Mouse (Mus musculus): ENCODE results near the gene Cngb1. TPM values are rescaled to one million over a fixed set of nuclear protein-coding genes. Genes with fewer than 3 reads are reported as not detected.
A peak's percentile ranks its signal among the peaks of the same experiment; 100 is the strongest.

Cngb1 gene
- polyA plus RNA-seq, 1 experiment = 2.4 TPM

DNA sequence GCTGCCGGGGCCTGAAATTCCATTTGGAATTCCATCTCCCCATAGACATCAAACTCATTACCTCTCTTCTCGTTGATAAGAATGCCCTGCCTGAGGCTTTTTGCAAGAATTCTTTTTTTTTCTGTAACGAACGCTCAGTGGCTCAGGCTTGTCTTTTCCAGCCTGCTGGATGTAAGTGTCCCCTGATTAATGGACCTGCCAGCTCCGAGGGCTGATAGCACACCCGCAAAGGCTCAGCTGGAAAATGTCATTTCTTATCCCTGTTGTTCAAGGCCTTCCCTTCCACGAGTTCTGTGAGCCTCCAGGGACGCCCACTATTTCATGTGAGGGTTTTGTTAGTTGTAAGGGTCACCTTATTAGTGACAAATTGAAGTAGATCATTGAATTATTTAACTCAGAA, 100.4 kb downstream of the Cngb1 start:
- Histone ChIP-seq H3K4me1 (ENCODE audit: control insufficient read depth, insufficient read depth, low read length) (no peaks in the 10 kb centered on the region), H3K4me3 (replicated peaks; ENCODE audit: extremely low read depth, low read depth, low read length) (no peak overlapping the region)
- 31% methylated on average over 8 of the region's 8 CpGs for WGBS
- no peak for DNase-seq
- TF ChIP-seq POLR2A (IDR thresholded peaks at IDR 0.05; ENCODE audit: borderline replicate concordance, extremely low read depth, low read depth, low read length) = no peak
- no peak for TF ChIP-seq CTCF (IDR thresholded peaks at IDR 0.05; ENCODE audit: insufficient read depth, low read length)

DNA sequence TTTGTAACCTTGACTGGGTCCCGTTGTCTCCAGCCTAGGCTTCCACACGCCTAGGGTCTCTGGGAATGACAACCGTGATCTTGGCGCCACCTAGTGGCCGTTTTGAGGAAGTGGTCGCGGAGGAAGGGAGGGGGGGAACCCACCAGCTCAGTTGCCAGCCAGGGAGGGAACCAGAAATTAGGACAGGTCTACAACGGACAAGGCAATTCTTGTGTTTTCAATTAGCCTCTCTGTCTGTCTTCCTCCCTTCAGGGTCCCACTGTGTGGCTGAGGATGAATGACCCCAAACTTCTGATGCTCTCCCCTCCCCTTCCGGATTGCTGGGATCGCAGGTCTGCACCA, 102.4 kb downstream of the Cngb1 start:
- Histone ChIP-seq H3K4me1 (ENCODE audit: control insufficient read depth, insufficient read depth, low read length) (no peaks in the 10 kb centered on the region), H3K4me3 (replicated peaks; ENCODE audit: extremely low read depth, low read depth, low read length) (no peak overlapping the region)
- TF ChIP-seq POLR2A (IDR thresholded peaks at IDR 0.05; ENCODE audit: borderline replicate concordance, extremely low read depth, low read depth, low read length) (no peak), CTCF (IDR thresholded peaks at IDR 0.05; ENCODE audit: insufficient read depth, low read length) (peak; percentile 89)
- WGBS = 18% methylated on average over 10 of the region's 10 CpGs
- DNase-seq = peak; percentile 65

DNA sequence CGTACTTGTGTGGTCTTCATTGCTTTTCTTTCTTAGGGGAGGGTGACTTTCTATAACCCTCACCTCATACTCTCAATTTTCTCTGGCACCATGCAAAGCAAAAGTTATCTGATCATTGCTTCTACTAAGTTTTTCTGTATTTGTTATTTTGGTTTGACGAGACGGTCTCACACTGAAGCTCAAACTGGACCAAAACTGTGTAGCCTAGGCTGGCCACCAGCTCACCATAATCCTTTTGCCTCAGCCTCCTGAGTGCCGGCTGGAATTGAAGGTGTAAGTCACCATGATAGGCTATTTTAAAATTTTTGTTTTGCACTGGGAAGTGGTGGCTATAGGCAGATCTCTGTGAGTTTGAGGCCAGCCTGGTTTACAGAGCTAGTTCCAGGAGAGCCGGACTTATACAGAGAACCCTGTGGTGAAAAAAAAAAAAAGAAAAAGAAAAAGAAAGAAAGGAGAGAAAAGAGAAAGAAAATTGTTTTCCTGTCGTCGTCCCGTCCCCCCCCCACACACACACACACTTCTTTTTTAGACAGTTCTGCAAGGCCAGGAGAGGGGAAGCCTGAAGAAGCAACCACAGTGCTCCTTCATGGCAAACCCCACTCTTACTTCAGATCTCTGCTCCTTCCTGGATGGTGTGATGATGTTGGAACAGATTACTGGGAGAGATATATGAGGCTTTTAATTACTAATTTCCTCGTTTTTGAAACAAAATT, 102.9 kb downstream of the Cngb1 start:
- Histone ChIP-seq H3K4me3 (replicated peaks; ENCODE audit: extremely low read depth, low read depth, low read length) (no peak overlapping the region), H3K4me1 (ENCODE audit: control insufficient read depth, insufficient read depth, low read length) (no peaks in the 10 kb centered on the region)
- DNase-seq = no peak
- TF ChIP-seq POLR2A (IDR thresholded peaks at IDR 0.05; ENCODE audit: borderline replicate concordance, extremely low read depth, low read depth, low read length) (no peak), CTCF (IDR thresholded peaks at IDR 0.05; ENCODE audit: insufficient read depth, low read length) (no peak)
- WGBS = 51% methylated on average over 9 of the region's 9 CpGs

- WGBS = 57% methylated on average over 14 of the region's 14 CpGs
- Histone ChIP-seq H3K4me1 (ENCODE audit: control insufficient read depth, insufficient read depth, low read length) (no peaks in the 10 kb centered on the region), H3K4me3 (replicated peaks; ENCODE audit: extremely low read depth, low read depth, low read length) (no peak within 1 kb of the TSS)
- DNase-seq = peak; percentile 10
- TF ChIP-seq POLR2A (IDR thresholded peaks at IDR 0.05; ENCODE audit: borderline replicate concordance, extremely low read depth, low read depth, low read length) (no peak), CTCF (IDR thresholded peaks at IDR 0.05; ENCODE audit: insufficient read depth, low read length) (no peak)
These were observed 103.6 kb downstream of the Cngb1 start, which contains the start of gene Kifc3 for GRCm38 (mm10) chr8:95202649-95203275. Gene Kifc3, minus strand, starts transcription at chr8:95202812.

- H3K4me3 ChIP-seq (replicated peaks; ENCODE audit: extremely low read depth, low read depth, low read length) = no peak overlapping the region
- TF ChIP-seq POLR2A (IDR thresholded peaks at IDR 0.05; ENCODE audit: borderline replicate concordance, extremely low read depth, low read depth, low read length) = no peak
- no peak for TF ChIP-seq CTCF (IDR thresholded peaks at IDR 0.05; ENCODE audit: insufficient read depth, low read length)
- WGBS = 78% methylated on average over 8 of the region's 8 CpGs
These were observed 104.3 kb downstream of the Cngb1 start for GRCm38 (mm10) chr8:95202056-95202570.

GRCm38 (mm10) chr8:95201491-95201890, 104.9 kb downstream of the Cngb1 start:
- DNase-seq = no peak
- Histone ChIP-seq H3K4me3 (replicated peaks; ENCODE audit: extremely low read depth, low read depth, low read length) (no peak overlapping the region), H3K4me1 (ENCODE audit: control insufficient read depth, insufficient read depth, low read length) (no peaks in the 10 kb centered on the region)
- WGBS = 66% methylated on average over 7 of the region's 7 CpGs
- TF ChIP-seq CTCF (IDR thresholded peaks at IDR 0.05; ENCODE audit: insufficient read depth, low read length) (no peak), POLR2A (IDR thresholded peaks at IDR 0.05; ENCODE audit: borderline replicate concordance, extremely low read depth, low read depth, low read length) (no peak)

More at GRCm38 (mm10) chr8:95202056-95202570, 104.3 kb downstream of the Cngb1 start:
- no peak for DNase-seq
- H3K4me1 ChIP-seq (ENCODE audit: control insufficient read depth, insufficient read depth, low read length) = no peaks in the 10 kb centered on the region

DNA sequence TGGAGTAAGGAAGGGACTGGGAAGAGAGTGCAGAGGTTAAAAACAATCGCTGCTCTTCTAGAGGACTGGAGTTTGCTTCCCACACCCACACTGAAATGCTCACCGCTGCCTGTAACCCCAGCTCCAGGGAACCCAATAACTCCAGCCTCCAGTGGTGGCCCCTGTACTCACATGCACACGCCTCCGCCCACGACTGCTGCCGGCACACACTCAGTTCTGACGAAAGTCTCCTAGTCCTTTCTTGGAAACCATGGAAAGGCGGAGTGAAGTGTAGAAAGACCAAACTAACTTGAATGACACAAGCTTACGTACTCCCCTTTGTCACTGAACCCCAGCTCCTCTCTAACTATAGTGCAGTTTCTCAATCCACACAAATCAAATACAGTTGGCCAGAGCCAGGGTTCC, 106.4 kb downstream of the Cngb1 start:
- WGBS = 69% methylated on average over 9 of the region's 9 CpGs
- no peak for DNase-seq
- no peak overlapping the region for H3K4me3 ChIP-seq (replicated peaks; ENCODE audit: extremely low read depth, low read depth, low read length)
- H3K4me1 ChIP-seq (ENCODE audit: control insufficient read depth, insufficient read depth, low read length) = no peaks in the 10 kb centered on the region
- TF ChIP-seq POLR2A (IDR thresholded peaks at IDR 0.05; ENCODE audit: borderline replicate concordance, extremely low read depth, low read depth, low read length) (no peak), CTCF (IDR thresholded peaks at IDR 0.05; ENCODE audit: insufficient read depth, low read length) (no peak)

- Histone ChIP-seq H3K4me3 (replicated peaks; ENCODE audit: extremely low read depth, low read depth, low read length) (no peak overlapping the region), H3K4me1 (ENCODE audit: control insufficient read depth, insufficient read depth, low read length) (no peaks in the 10 kb centered on the region)
- DNase-seq = no peak
- TF ChIP-seq CTCF (IDR thresholded peaks at IDR 0.05; ENCODE audit: insufficient read depth, low read length) (no peak), POLR2A (IDR thresholded peaks at IDR 0.05; ENCODE audit: borderline replicate concordance, extremely low read depth, low read depth, low read length) (no peak)
- whole genome bisulfite sequencing = 67% methylated on average over 11 of the region's 11 CpGs
These were observed 110.7 kb downstream of the Cngb1 start for GRCm38 (mm10) chr8:95195728-95196127.

GRCm38 (mm10) chr8:95191497-95192175, 114.7 kb downstream of the Cngb1 start:
- H3K4me3 ChIP-seq (replicated peaks; ENCODE audit: extremely low read depth, low read depth, low read length) = no peak overlapping the region
- WGBS = 86% methylated on average over 9 of the region's 9 CpGs
- no peak for DNase-seq
- H3K4me1 ChIP-seq (ENCODE audit: control insufficient read depth, insufficient read depth, low read length) = no peaks in the 10 kb centered on the region
- TF ChIP-seq POLR2A (IDR thresholded peaks at IDR 0.05; ENCODE audit: borderline replicate concordance, extremely low read depth, low read depth, low read length) = no peak
- TF ChIP-seq CTCF (IDR thresholded peaks at IDR 0.05; ENCODE audit: insufficient read depth, low read length) = no peak

Other genes with a start within 250 kb of the Cngb1 start
- gene Katnb1, start 225.4 kb downstream of the Cngb1 start, polyA plus RNA-seq (2012; rRNA removed) = 18.4 and 20.0 TPM in 2 replicates
- 93.2 and 95.3 TPM in 2 replicates for gene Kifc3, start 103.8 kb downstream of the Cngb1 start, polyA plus RNA-seq (2012; rRNA removed)
- 2.4 and 4.2 TPM in 2 replicates for gene Tepp, start 4.0 kb upstream of the Cngb1 start, polyA plus RNA-seq (2012; rRNA removed)
- gene Zfp319, start 25.4 kb upstream of the Cngb1 start, polyA plus RNA-seq (2012; rRNA removed) = 17.1 and 20.8 TPM in 2 replicates
- 26.1 and 31.8 TPM in 2 replicates for gene Usb1, start 25.7 kb upstream of the Cngb1 start, polyA plus RNA-seq (2012; rRNA removed)
- 120 and 133 TPM in 2 replicates for gene Mmp15, start 45.7 kb upstream of the Cngb1 start, polyA plus RNA-seq (2012; rRNA removed)
- gene Cfap20, start 128.3 kb upstream of the Cngb1 start, polyA plus RNA-seq (2012; rRNA removed) = 65.0 and 66.0 TPM in 2 replicates
- 13.2 and 21.7 TPM in 2 replicates for gene Csnk2a2, start 183.5 kb upstream of the Cngb1 start, polyA plus RNA-seq (2012; rRNA removed)
- gene Ccdc113, start 227.5 kb upstream of the Cngb1 start, polyA plus RNA-seq (2012; rRNA removed) = 2.6 and 4.7 TPM in 2 replicates

Data from lung, adult 2 months (tissue).